ENCODE assay signal across 14 mouse cellular contexts in the genomic region with DNA sequence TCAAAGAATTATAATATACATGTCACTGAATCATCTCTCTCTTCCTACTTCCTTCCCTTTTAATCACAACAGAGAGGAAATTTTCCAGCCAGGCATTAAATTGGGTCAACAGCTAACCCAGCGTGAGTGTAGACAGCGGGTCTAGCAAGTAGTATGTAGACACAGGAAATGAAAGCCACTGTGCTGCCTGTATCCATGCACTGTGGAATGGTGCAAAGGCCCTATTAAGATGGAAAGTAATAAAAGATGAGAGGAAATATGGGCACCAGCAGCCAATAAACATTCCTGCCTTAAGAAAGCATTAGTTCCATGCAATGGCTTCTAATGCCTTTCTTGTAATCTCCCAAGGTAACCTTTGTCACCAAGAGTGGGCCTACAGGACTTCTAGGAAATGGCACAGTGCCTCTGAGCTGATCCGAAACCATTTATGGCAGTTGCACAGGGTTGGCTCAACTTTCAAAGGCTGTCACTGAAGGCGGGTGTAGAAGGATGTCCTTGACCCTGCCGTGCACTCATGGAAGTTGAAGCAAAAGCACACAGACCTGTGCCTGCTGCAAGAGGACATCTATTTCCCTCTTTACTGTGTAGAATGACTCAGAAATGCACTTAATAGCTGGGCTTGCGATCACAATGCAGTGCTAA.
DNase-seq lines count a peak whose midpoint lies in the region; ATAC-seq lines count a peak whose summit lies in the region.
"Had no signal": no experiment of that assay in that cellular context is flagged by ENCODE, and none has a peak within 500 bp of the region (broad histone marks: within the 10 kb centered on the region; RNA-seq: fewer than 3 reads in every experiment).

No protein-coding gene starts in this region.

- peak; percentile 4 for DNase-seq in embryo, embryonic 10.5 days (ENCODE audit: low spot score)
- DNase-seq in embryo, embryonic 9.5 days (ENCODE audit: extremely low spot score) = no peak
- DNase-seq in Muller cell, postnatal 12 days (ENCODE audit: inconsistent ontology term) = peak; percentile 50
- DNase-seq in kidney, postnatal 14 days = peak; percentile 9
- no peak for DNase-seq in spleen, postnatal 4 days (ENCODE audit: low spot score in 2 of 2)
- no peak for DNase-seq in left cerebral cortex, postnatal 25 days (ENCODE audit: low spot score in 2 of 2)
- DNase-seq: cerebellum, adult 2 months; thymus, postnatal 25 days had no signal

- H3K27me3 ChIP-seq in heart, embryonic 11.5 days (ENCODE audit: control insufficient read depth, insufficient read depth, low read length) = no peaks in the 10 kb centered on the region
- H3K27me3 ChIP-seq: embryonic facial prominence, embryonic 13.5 days; hindbrain, embryonic 13.5 days; liver, embryonic 15.5 days had no signal

- no peak overlapping the region for H3K9ac ChIP-seq in heart, embryonic 11.5 days (ENCODE audit: low read depth, low read length)
- H3K9ac ChIP-seq: embryonic facial prominence, embryonic 13.5 days; hindbrain, embryonic 13.5 days; liver, embryonic 15.5 days had no signal

- WGBS in heart, embryonic 11.5 days (ENCODE audit: insufficient replicate concordance) = 69% methylated on average over 6 of the region's 6 CpGs

- H3K36me3 ChIP-seq in heart, embryonic 11.5 days (ENCODE audit: control insufficient read depth, insufficient read depth, low read length) = no peaks in the 10 kb centered on the region
- H3K36me3 ChIP-seq: embryonic facial prominence, embryonic 13.5 days; G1E; hindbrain, embryonic 13.5 days; liver, embryonic 15.5 days had no signal

- peak overlapping the region; percentile 79 for H3K27ac ChIP-seq in heart, embryonic 11.5 days (ENCODE audit: low read depth, low read length)
- H3K27ac ChIP-seq: embryonic facial prominence, embryonic 13.5 days; hindbrain, embryonic 13.5 days; liver, embryonic 15.5 days had no signal

- H3K9me3 ChIP-seq in heart, embryonic 11.5 days (replicated peaks; ENCODE audit: control insufficient read depth, low read length) = no peaks in the 10 kb centered on the region
- H3K9me3 ChIP-seq: embryonic facial prominence, embryonic 13.5 days; G1E; hindbrain, embryonic 13.5 days; liver, embryonic 15.5 days had no signal

- H3K4me2 ChIP-seq in heart, embryonic 11.5 days = no peak overlapping the region
- H3K4me2 ChIP-seq: embryonic facial prominence, embryonic 13.5 days; hindbrain, embryonic 13.5 days; liver, embryonic 15.5 days had no signal

- H3K4me3 ChIP-seq in heart, embryonic 11.5 days (ENCODE audit: low read depth, low read length) = no peak overlapping the region
- H3K4me3 ChIP-seq: embryonic facial prominence, embryonic 13.5 days; hindbrain, embryonic 13.5 days; liver, embryonic 15.5 days had no signal

- ATAC-seq in heart, embryonic 11.5 days (replicated peaks; ENCODE audit: insufficient number of reproducible peaks, low FRiP score, low TSS enrichment) = no peak; the same call in 1 of the 2 replicates
- ATAC-seq in inflammation-experienced regulatory T-cells, adult 6 months = no peak

- H3K4me1 ChIP-seq in heart, embryonic 11.5 days (ENCODE audit: control insufficient read depth, insufficient read depth, low read length) = peaks cover 11% of the 10 kb centered on the region
- H3K4me1 ChIP-seq: liver, embryonic 15.5 days had no signal

- intact Hi-C loops in left cerebral cortex, postnatal 25 days (cut with DNase I) = no loop called here

Comparison
In these comparisons a context has a peak if more than half of its experiments do, and no peak if none do; other contexts are left out.
1. DNase-seq: peak in embryo, embryonic 10.5 days (single experiment), Muller cell, postnatal 12 days (single experiment) and kidney, postnatal 14 days (single experiment); none in embryo, embryonic 9.5 days (single experiment), spleen, postnatal 4 days (0 of 2) and left cerebral cortex, postnatal 25 days (0 of 2).